Mouse (Mus musculus) intestine, postnatal 0 days (tissue): ENCODE measurements around the gene Ubash3b. TPM values are rescaled to one million over a fixed set of nuclear protein-coding genes. Genes with fewer than 3 reads are reported as not detected.

ENCODE experiments used
- ATAC-seq: fragments of 200-750 bp; cut with Nextera tagmentation; 2 replicates; pipeline ENCODE4 v1.8.0; 2017; ENCODE audit warnings: mild to moderate bottlenecking, moderate TSS enrichment, moderate library complexity
- H3K27ac ChIP-seq: fragments of 300-500 bp; sonication (generic); 2 replicates; pipeline ENCODE4 v1.5.1; 2014; ENCODE audit warnings: mild to moderate bottlenecking, low read depth, low read length, moderate library complexity
- H3K27me3 ChIP-seq: fragments of 300-500 bp; sonication (generic); replicated peaks from 2 replicates; pipeline ENCODE4 v1.6.1; 2014; ENCODE audit warnings: low read length, mixed read lengths; ENCODE audit not compliant: control insufficient read depth, insufficient read depth
- H3K36me3 ChIP-seq: fragments of 300-500 bp; sonication (generic); 2 replicates; pipeline ENCODE4 v1.6.1; 2014; ENCODE audit warnings: mild to moderate bottlenecking, moderate library complexity; ENCODE audit not compliant: control insufficient read depth, insufficient read depth
- H3K4me1 ChIP-seq: fragments of 300-500 bp; sonication (generic); replicated peaks from 2 replicates; pipeline ENCODE4 v1.6.1; 2014; ENCODE audit warnings: antibody characterized with exemption, low read length, mixed read lengths; ENCODE audit not compliant: control insufficient read depth, insufficient read depth
- H3K4me2 ChIP-seq: fragments of 300-500 bp; sonication (generic); replicated peaks from 2 replicates; pipeline ENCODE4 v1.6.1; 2014; ENCODE audit warnings: low read depth, mild to moderate bottlenecking, moderate library complexity
- H3K4me3 ChIP-seq: fragments of 300-500 bp; sonication (generic); 2 replicates; pipeline ENCODE4 v1.5.1; 2014; ENCODE audit warnings: low read depth, low read length
- H3K9ac ChIP-seq: fragments of 300-500 bp; sonication (generic); 2 replicates; pipeline ENCODE4 v1.6.1; 2014; ENCODE audit warnings: mild to moderate bottlenecking, low read depth, low read length
- H3K9me3 ChIP-seq: fragments of 300-500 bp; sonication (generic); 2 replicates; pipeline ENCODE4 v1.6.1; 2016; ENCODE audit warnings: mixed run types; ENCODE audit not compliant: control insufficient read depth
- CTCF ChIP-seq: sonication (generic); IDR thresholded peaks from 2 replicates; pipeline ENCODE4 v1.5.1; 2016; ENCODE audit warnings: low read depth, mild to moderate bottlenecking, control low read depth, antibody characterized with exemption, moderate library complexity
- WGBS: fragments of 180-500 bp; shearing (Covaris S2); extraction: QIAGEN DNeasy Blood & Tissue Kit; methylation state at CpG from one replicate; pipeline ENCODE4 v1.1.7; 2014; 5-methylcytosine and 5-hydroxymethylcytosine counted together
- polyA plus RNA-seq: library from polyadenylated mRNA; unstranded; fragments of >200 nt; fragmentation: Nextera tagmentation; extraction: Ambion mirVana; gene quantifications from 2 replicates; pipeline ENCODE4 v1.2.1, GENCODE M21; 2015

Gene Ubash3b
- polyA plus RNA-seq, 1 experiment from 2014 or later = 6.3 TPM

- TF ChIP-seq CTCF = no peak
- H3K9ac ChIP-seq = no peak overlapping the region
- H3K4me3 ChIP-seq = no peak overlapping the region
- H3K4me2 ChIP-seq = no peak overlapping the region
- H3K4me1 ChIP-seq = no peaks in the 10 kb centered on the region
- H3K9me3 ChIP-seq = no peaks in the 10 kb centered on the region
- ATAC-seq = no peak
- no peaks in the 10 kb centered on the region for H3K27me3 ChIP-seq
- 84% methylated on average over 3 of the region's 3 CpGs for WGBS
- no peaks in the 10 kb centered on the region; the same call in 1 of the 2 replicates for H3K36me3 ChIP-seq
- H3K27ac ChIP-seq = no peak overlapping the region
Measured at GRCm38 (mm10) chr9:41020486-41020885, 141.0 kb downstream of the Ubash3b start.

DNA sequence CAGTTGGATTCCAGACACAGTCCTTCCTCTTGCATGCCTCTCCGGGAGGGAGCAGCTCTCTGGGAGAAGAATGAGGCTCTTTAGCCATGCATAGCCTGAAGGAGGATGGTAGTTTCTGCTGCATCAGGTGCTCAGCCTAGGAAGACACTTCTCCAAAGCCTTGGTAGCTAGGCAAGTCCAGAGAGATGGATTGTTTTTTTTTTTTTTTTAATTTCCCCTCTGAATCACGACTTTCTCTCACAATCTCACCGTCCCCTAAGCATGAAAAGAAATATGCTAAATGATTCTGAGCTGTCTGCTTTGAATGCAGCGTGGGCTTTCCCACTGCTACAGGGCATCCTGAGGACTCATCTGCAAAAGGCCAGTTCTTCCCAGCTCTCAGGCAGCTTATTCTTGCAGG lies 147.0 kb downstream of the Ubash3b start:
- 0 out of 2 replicates have a peak, but pooled peaks cover 3% of the 10 kb centered on the region for H3K36me3 ChIP-seq
- no peaks in the 10 kb centered on the region for H3K9me3 ChIP-seq
- no peak overlapping the region for H3K4me3 ChIP-seq
- no peak overlapping the region for H3K27ac ChIP-seq
- H3K4me1 ChIP-seq = no peaks in the 10 kb centered on the region
- H3K27me3 ChIP-seq = no peaks in the 10 kb centered on the region
- H3K9ac ChIP-seq = no peak overlapping the region
- no peak for ATAC-seq
- 71% methylated on average over 4 of the region's 4 CpGs for WGBS
- no peak for TF ChIP-seq CTCF
- no peak overlapping the region for H3K4me2 ChIP-seq

DNA sequence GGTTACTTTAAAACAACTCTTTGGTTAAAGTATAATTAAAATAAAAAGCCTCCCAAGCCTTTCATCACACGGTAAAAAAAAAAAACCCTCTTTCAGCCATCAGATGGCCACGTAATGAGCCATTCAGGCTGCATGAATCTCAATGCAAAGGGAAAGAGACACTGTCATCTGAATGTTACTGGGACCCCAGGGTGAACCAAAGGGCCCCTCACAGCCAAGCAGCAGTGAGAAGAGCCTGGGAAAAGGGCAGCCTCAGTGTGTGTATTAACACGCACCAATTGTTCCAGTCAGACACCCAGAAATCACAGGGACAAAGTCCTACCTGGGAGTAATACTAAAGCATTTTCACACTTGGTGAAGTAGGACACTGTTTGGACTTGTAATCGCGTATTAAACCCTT lies 149.0 kb downstream of the Ubash3b start:
- 87% methylated on average over 5 of the region's 5 CpGs for WGBS
- TF ChIP-seq CTCF = no peak
- Histone ChIP-seq H3K4me3 (no peak overlapping the region), H3K9me3 (no peaks in the 10 kb centered on the region), H3K36me3 (0 out of 2 replicates have a peak, but pooled peaks cover 3% of the 10 kb centered on the region), H3K4me1 (no peaks in the 10 kb centered on the region), H3K27ac (no peak overlapping the region), H3K27me3 (no peaks in the 10 kb centered on the region), H3K9ac (no peak overlapping the region), H3K4me2 (no peak overlapping the region)
- no peak for ATAC-seq

GRCm38 (mm10) chr9:41011512-41012436 lies 149.7 kb downstream of the Ubash3b start:
- Histone ChIP-seq H3K9me3 (no peaks in the 10 kb centered on the region), H3K4me3 (no peak overlapping the region), H3K27me3 (no peaks in the 10 kb centered on the region), H3K27ac (no peak overlapping the region), H3K4me2 (no peak overlapping the region), H3K36me3 (0 out of 2 replicates have a peak, but pooled peaks cover 3% of the 10 kb centered on the region), H3K9ac (no peak overlapping the region), H3K4me1 (no peaks in the 10 kb centered on the region)
- 74% methylated on average over 13 of the region's 13 CpGs for WGBS
- no peak for ATAC-seq
- no peak for TF ChIP-seq CTCF

DNA sequence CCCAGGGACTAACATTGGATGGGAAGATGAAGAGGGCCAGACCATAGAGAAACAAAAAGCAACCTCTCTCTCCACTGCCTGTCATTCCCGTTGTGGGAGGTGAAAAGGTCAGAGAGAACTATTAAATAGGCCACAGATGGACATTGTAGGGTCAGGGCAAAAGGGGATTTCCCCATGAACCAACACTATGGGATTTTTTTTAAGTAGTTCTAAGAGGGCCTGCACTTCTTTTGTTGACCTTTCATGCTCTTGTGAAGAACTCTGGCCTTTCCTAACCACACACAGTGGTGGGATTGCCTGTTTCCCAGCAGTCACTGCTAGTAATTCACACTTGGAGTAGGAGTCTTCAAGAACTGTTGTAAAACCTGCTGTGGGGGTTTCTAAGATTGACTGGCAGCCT lies 153.7 kb downstream of the Ubash3b start:
- Histone ChIP-seq H3K4me1 (no peaks in the 10 kb centered on the region), H3K4me3 (no peak overlapping the region), H3K9me3 (no peaks in the 10 kb centered on the region), H3K9ac (no peak overlapping the region), H3K27me3 (no peaks in the 10 kb centered on the region), H3K36me3 (no peaks in the 10 kb centered on the region), H3K4me2 (no peak overlapping the region), H3K27ac (no peak overlapping the region)
- ATAC-seq = no peak
- WGBS = 17% methylated on average over 1 of the region's 1 CpGs
- TF ChIP-seq CTCF = no peak

DNA sequence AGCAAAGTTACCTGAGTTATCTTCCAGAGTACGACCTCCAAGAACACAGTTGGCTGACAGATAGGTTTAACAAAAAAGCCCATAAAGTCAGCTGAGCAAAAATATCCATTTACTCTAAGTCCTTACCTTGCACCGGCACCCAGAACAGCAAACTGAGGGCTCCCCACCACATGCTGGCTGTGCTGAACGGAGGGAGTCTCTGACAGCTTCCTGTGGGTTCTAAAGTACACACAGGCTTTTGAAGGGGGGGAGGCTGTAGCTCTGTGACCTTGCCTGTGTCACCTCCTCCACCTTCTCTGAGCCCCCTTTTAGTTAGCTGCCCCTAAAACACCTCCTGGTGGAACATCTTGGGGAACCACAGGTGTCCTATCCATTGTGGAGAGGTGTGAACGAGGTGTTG lies 157.1 kb downstream of the Ubash3b start, which contains the start of gene Crtam:
Gene Crtam, minus strand, starts transcription at position 214 of the 400 bp plus-strand sequence.
- 46% methylated on average over 4 of the region's 4 CpGs for WGBS
- ATAC-seq = no peak
- no peaks in the 10 kb centered on the region for H3K9me3 ChIP-seq
- H3K4me3 ChIP-seq = no peak within 1 kb of the TSS
- no peak within 1 kb of the TSS for H3K9ac ChIP-seq
- no peaks in the 10 kb centered on the region for H3K4me1 ChIP-seq
- no peaks in the 10 kb centered on the region for H3K27me3 ChIP-seq
- no peak for TF ChIP-seq CTCF
- H3K27ac ChIP-seq = no peak within 1 kb of the TSS
- no peaks in the 10 kb centered on the region for H3K36me3 ChIP-seq
- no peak within 1 kb of the TSS for H3K4me2 ChIP-seq
